Mouse (Mus musculus) common myeloid progenitor, adult 5-6 weeks (primary cell): ENCODE measurements at regions not wholly inside any gene's neighbourhood (a gene's known extent, or its start where the extent isn't known, plus 50 kb on each side); places are given as distances from the start of the nearest gene placed in this dataset.
"Not testable (repeated sequence)": the region's sequence is repeated elsewhere in the genome, so short reads cannot be mapped to it uniquely, and the experiment has no call there.

Experiments used
- ATAC-seq: replicated peaks from 2 replicates; pipeline ENCODE4 v1.8.0; 2016; ENCODE audit warnings: low read depth, mild to moderate bottlenecking, moderate TSS enrichment, inconsistent platforms; ENCODE audit not compliant: poor library complexity, severe bottlenecking

- no peak for ATAC-seq
Measured at GRCm38 (mm10) chr4:143055371-143055770, 157.4 kb downstream of the Prdm2 start.

- no peak for ATAC-seq
Measured at GRCm38 (mm10) chr4:143053029-143053428, 159.8 kb downstream of the Prdm2 start.

- no peak for ATAC-seq
Measured at GRCm38 (mm10) chr4:143051205-143051604, 161.6 kb downstream of the Prdm2 start.

GRCm38 (mm10) chr4:143045245-143045644, 167.6 kb downstream of the Prdm2 start:
- ATAC-seq, result no peak

- no peak for ATAC-seq
Measured at GRCm38 (mm10) chr4:143042806-143043205, 170.0 kb downstream of the Prdm2 start.

- no peak for ATAC-seq
Measured at GRCm38 (mm10) chr4:143038626-143039025, 174.2 kb downstream of the Prdm2 start.

- ATAC-seq, result no peak
Measured at GRCm38 (mm10) chr4:143036704-143037103, 176.1 kb downstream of the Prdm2 start.

GRCm38 (mm10) chr4:143035089-143035488, 177.7 kb downstream of the Prdm2 start:
- ATAC-seq, result peak; percentile 84

- peak; percentile 67 for ATAC-seq
Measured at GRCm38 (mm10) chr4:143034324-143034723, 178.5 kb downstream of the Prdm2 start.

GRCm38 (mm10) chr4:143029813-143030212, 183.0 kb downstream of the Prdm2 start:
- not testable (repeated sequence) for ATAC-seq

GRCm38 (mm10) chr4:143027292-143027691, 185.5 kb downstream of the Prdm2 start:
- peak; percentile 90 for ATAC-seq

- peak; percentile 86 for ATAC-seq
Measured at GRCm38 (mm10) chr4:143021242-143021881, 191.4 kb downstream of the Prdm2 start.

- no peak for ATAC-seq
Measured at GRCm38 (mm10) chr4:143020658-143021057, 192.1 kb downstream of the Prdm2 start.

- no peak for ATAC-seq
Measured at GRCm38 (mm10) chr4:143012900-143013299, 199.9 kb downstream of the Prdm2 start.

GRCm38 (mm10) chr4:143001961-143002360, 210.8 kb downstream of the Prdm2 start:
- ATAC-seq, result no peak

- ATAC-seq, result no peak
Measured at GRCm38 (mm10) chr4:143001486-143001885, 211.3 kb downstream of the Prdm2 start.

GRCm38 (mm10) chr4:142996406-142996805, 216.4 kb downstream of the Prdm2 start:
- no peak for ATAC-seq

GRCm38 (mm10) chr4:142991401-142991800, 221.4 kb downstream of the Prdm2 start:
- ATAC-seq, result no peak

- no peak for ATAC-seq
Measured at GRCm38 (mm10) chr4:142989175-142989574, 223.6 kb downstream of the Prdm2 start.

- no peak for ATAC-seq
Measured at GRCm38 (mm10) chr4:142983295-142983624, 229.5 kb downstream of the Prdm2 start.

- no peak for ATAC-seq
Measured at GRCm38 (mm10) chr4:142982585-142983294, 230.1 kb downstream of the Prdm2 start.

GRCm38 (mm10) chr4:142975620-142976019, 237.2 kb downstream of the Prdm2 start:
- peak; percentile 88 for ATAC-seq
